Mouse (Mus musculus): ENCODE measurements around the gene Tiam1. TPM values are rescaled to one million over a fixed set of nuclear protein-coding genes. Genes with fewer than 3 reads are reported as not detected.

The Tiam1 gene
- total and polyA plus RNA-seq, 2 experiments from 2014 or later, result 20.5 to 42.4 TPM

DNA sequence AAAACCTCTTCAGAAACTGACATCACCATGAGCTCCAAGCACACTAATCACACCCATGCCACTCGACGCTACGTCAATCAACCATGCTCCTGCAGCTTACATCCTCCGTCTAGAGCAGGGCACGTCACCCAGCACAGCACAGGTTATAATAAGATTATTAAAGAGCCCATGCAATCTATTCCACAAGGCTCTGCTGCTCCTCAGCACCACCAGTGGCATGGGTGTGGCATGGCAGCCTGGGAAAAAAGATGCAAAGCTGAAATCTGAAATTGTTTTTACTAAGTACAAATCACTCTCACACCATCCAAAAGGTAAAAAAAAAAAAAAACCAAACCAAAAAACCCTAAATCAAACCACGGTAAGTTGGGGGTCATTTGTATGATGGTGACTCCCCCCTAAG lies 135.1 kb downstream of the Tiam1 start:
- H3K27ac ChIP-seq (ENCODE audit: low read depth, low read length), result no peak overlapping the region
- DNase-seq (peak; percentile 26), ATAC-seq (peak; percentile 39; the same call in 1 of the 2 replicates)
- H3K4me3 ChIP-seq (ENCODE audit: low read depth, low read length), result no peak overlapping the region
- no peak overlapping the region for H3K4me2 ChIP-seq (ENCODE audit: low read depth)
- H3K36me3 ChIP-seq (ENCODE audit: insufficient read depth), result no peaks in the 10 kb centered on the region
- H3K27me3 ChIP-seq (ENCODE audit: insufficient read depth, low read length), result no peaks in the 10 kb centered on the region
- TF ChIP-seq CTCF (IDR thresholded peaks at IDR 0.05; ENCODE audit: low read depth), result peak; percentile 44; the same call in 1 of the 2 replicates
- no peak overlapping the region for H3K9ac ChIP-seq
- H3K9me3 ChIP-seq (ENCODE audit: low read length), result no peaks in the 10 kb centered on the region
- no peaks in the 10 kb centered on the region for H3K4me1 ChIP-seq (ENCODE audit: insufficient read depth)
- WGBS, result 82% methylated on average over 6 of the region's 6 CpGs

DNA sequence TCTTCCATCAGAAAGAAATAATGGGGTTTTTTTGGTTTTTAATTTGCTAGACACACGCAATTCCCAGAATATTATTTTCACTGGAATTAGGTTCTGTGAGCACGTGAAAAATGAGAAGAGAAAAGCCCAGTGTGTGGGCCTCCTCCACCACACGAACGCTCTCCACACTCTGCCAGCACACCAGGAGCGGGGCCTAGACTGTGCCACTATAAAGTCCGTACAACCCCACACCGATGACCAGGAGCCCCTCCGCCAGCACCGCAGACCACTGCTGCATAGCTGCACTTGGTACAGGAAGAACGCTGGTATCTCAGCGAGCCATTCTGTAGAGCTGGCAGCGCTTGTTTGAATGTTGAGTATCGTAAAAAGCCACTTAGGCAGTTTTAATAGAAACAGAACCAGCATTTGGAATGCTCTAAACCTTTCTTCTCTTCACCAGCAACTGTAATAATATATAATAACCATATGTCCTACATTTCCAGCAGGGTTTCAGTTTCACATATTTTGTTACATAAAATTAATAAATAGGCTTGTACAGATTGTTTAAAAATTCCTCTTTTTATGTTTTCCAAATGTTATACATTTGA lies 136.1 kb downstream of the Tiam1 start:
- no peak for TF ChIP-seq CTCF (IDR thresholded peaks at IDR 0.05; ENCODE audit: low read depth)
- no peak overlapping the region for H3K4me2 ChIP-seq (ENCODE audit: low read depth)
- 83% methylated on average over 13 of the region's 13 CpGs for WGBS
- no peak overlapping the region for H3K9ac ChIP-seq
- no peaks in the 10 kb centered on the region for H3K4me1 ChIP-seq (ENCODE audit: insufficient read depth)
- H3K4me3 ChIP-seq (ENCODE audit: low read depth, low read length), result no peak overlapping the region
- H3K36me3 ChIP-seq (ENCODE audit: insufficient read depth), result no peaks in the 10 kb centered on the region
- no peak overlapping the region for H3K27ac ChIP-seq (ENCODE audit: low read depth, low read length)
- no peaks in the 10 kb centered on the region for H3K9me3 ChIP-seq (ENCODE audit: low read length)
- ATAC-seq, result no peak
- no peaks in the 10 kb centered on the region for H3K27me3 ChIP-seq (ENCODE audit: insufficient read depth, low read length)
- DNase-seq, result no peak

DNA sequence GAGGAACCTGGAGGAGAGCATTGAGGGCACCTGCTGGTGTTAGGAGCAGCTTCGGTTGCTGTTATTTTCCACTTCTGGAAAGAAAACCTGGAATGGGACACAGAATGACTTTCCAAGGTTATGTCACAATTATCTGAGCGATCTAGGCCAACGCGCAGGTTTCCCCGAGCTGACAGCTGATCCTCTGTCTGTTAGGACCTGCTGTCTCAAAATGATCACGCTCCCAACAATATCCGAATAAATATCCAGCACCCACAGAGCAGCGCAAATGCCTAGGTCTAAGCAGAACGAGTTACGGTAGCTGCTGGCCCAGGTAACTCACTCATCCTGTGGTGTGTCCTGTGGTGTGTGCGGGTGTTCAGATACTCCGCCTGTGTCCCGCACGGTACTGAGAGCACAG lies 140.0 kb downstream of the Tiam1 start:
- Histone ChIP-seq H3K27me3 (ENCODE audit: insufficient read depth, low read length) (no peaks in the 10 kb centered on the region), H3K9me3 (ENCODE audit: low read length) (no peaks in the 10 kb centered on the region), H3K4me2 (ENCODE audit: low read depth) (no peak overlapping the region), H3K27ac (ENCODE audit: low read depth, low read length) (no peak overlapping the region), H3K36me3 (ENCODE audit: insufficient read depth) (no peaks in the 10 kb centered on the region), H3K4me1 (ENCODE audit: insufficient read depth) (no peaks in the 10 kb centered on the region), H3K9ac (no peak overlapping the region), H3K4me3 (ENCODE audit: low read depth, low read length) (no peak overlapping the region)
- no peak for ATAC-seq
- WGBS, result 93% methylated on average over 14 of the region's 14 CpGs
- no peak for TF ChIP-seq CTCF (IDR thresholded peaks at IDR 0.05; ENCODE audit: low read depth)
- no peak for DNase-seq

DNA sequence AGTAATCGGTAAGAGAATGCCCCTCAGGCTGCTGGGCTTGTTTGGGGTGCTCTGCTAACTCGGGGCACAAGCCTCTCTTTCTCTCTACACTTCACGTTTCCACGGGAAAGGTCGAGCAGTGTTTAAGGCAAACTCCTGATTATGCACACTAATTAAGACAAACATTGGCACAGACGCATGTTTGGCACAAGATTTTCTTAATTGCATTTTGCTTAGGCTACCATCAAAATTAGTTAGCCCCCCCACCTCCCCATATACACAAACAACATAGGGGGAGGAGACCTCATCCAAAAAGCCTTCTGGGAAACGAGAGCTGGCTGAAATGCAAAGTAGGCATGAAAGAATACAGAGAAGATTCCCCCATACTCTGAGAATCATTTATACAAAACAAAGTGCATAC lies 148.4 kb downstream of the Tiam1 start:
- ATAC-seq, result no peak
- Histone ChIP-seq H3K9me3 (ENCODE audit: low read length) (no peaks in the 10 kb centered on the region), H3K4me3 (ENCODE audit: low read depth, low read length) (no peak overlapping the region), H3K36me3 (ENCODE audit: insufficient read depth) (no peaks in the 10 kb centered on the region), H3K27ac (ENCODE audit: low read depth, low read length) (no peak overlapping the region), H3K4me1 (ENCODE audit: insufficient read depth) (0 out of 2 replicates have a peak, but pooled peaks cover 2% of the 10 kb centered on the region), H3K9ac (no peak overlapping the region), H3K4me2 (ENCODE audit: low read depth) (no peak overlapping the region), H3K27me3 (ENCODE audit: insufficient read depth, low read length) (no peaks in the 10 kb centered on the region)
- WGBS, result 18% methylated on average over 7 of the region's 7 CpGs
- TF ChIP-seq CTCF (IDR thresholded peaks at IDR 0.05; ENCODE audit: low read depth), result no peak
- no peak for DNase-seq

DNA sequence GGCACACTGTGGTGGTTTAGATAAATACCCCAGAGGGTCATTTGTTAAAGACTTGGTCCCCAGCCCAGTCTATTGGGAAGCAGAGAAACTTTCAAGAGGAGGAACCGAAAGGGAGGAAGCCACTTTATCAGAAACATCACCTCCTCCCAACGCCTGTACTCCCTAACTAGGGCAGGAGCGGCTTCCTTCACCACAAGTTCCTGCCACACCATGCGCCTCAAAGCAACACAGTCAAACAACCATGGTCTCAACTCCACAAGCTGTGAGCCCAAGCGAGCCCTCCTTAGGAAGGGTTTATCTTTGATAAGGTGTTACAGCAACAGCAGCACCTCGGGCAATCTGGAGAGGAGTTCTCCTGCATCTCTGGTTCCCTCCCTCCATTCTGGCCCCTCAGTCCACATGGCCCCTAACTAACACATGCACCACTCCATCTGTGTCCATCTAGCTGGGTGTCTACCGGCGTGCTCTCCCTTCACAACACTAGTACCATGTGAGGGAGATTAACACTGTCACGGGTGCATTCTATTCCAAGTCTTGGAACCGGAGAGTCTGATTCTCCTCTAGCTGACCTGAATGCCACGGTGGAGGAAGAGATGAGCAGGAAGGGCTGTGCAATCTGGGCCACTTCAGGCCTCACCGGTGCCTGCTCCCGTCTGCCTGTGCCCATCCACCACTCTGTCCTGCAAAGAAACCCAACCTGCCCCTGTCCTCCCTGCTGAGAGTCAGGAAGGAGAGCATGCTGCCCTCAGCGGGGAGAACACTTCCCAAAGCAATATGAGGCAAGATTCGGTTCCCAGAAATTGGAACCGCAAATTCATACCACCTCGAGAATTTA lies 149.4 kb downstream of the Tiam1 start:
- WGBS, result 84% methylated on average over 17 of the region's 17 CpGs
- Histone ChIP-seq H3K9me3 (ENCODE audit: low read length) (no peaks in the 10 kb centered on the region), H3K27ac (ENCODE audit: low read depth, low read length) (no peak overlapping the region), H3K9ac (no peak overlapping the region), H3K4me1 (ENCODE audit: insufficient read depth) (0 out of 2 replicates have a peak, but pooled peaks cover 6% of the 10 kb centered on the region), H3K4me2 (ENCODE audit: low read depth) (no peak overlapping the region), H3K36me3 (ENCODE audit: insufficient read depth) (no peaks in the 10 kb centered on the region), H3K27me3 (ENCODE audit: insufficient read depth, low read length) (no peaks in the 10 kb centered on the region), H3K4me3 (ENCODE audit: low read depth, low read length) (no peak overlapping the region)
- DNase-seq (no peak), ATAC-seq (no peak)
- TF ChIP-seq CTCF (IDR thresholded peaks at IDR 0.05; ENCODE audit: low read depth), result no peak

DNA sequence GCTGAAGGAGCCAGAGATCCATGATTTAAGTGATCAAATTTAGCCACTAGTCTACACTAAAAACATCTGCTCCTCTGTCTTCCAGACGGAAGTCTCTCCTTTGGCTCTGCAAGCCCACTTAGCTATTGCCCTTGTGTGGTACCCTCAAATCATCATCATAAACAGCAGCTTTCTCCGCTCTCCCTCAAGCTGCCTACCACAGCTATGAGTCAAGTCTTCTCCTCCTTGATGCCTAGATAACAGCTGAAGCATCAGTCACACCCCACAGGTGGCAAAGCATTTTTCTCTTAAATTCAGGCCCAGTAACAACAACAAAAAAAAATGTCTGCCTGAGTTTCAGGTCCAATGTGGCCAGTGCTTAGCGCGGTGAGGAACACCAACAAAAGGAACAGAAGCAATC lies 150.1 kb downstream of the Tiam1 start:
- H3K4me3 ChIP-seq (ENCODE audit: low read depth, low read length), result no peak overlapping the region
- H3K4me2 ChIP-seq (ENCODE audit: low read depth), result no peak overlapping the region
- no peaks in the 10 kb centered on the region for H3K27me3 ChIP-seq (ENCODE audit: insufficient read depth, low read length)
- H3K9ac ChIP-seq, result no peak overlapping the region
- H3K27ac ChIP-seq (ENCODE audit: low read depth, low read length), result no peak overlapping the region
- WGBS, result 92% methylated on average over 4 of the region's 4 CpGs
- H3K4me1 ChIP-seq (ENCODE audit: insufficient read depth), result 0 out of 2 replicates have a peak, but pooled peaks cover 6% of the 10 kb centered on the region
- TF ChIP-seq CTCF (IDR thresholded peaks at IDR 0.05; ENCODE audit: low read depth), result no peak
- DNase-seq, result no peak
- no peak for ATAC-seq
- H3K9me3 ChIP-seq (ENCODE audit: low read length), result no peaks in the 10 kb centered on the region
- H3K36me3 ChIP-seq (ENCODE audit: insufficient read depth), result no peaks in the 10 kb centered on the region

DNA sequence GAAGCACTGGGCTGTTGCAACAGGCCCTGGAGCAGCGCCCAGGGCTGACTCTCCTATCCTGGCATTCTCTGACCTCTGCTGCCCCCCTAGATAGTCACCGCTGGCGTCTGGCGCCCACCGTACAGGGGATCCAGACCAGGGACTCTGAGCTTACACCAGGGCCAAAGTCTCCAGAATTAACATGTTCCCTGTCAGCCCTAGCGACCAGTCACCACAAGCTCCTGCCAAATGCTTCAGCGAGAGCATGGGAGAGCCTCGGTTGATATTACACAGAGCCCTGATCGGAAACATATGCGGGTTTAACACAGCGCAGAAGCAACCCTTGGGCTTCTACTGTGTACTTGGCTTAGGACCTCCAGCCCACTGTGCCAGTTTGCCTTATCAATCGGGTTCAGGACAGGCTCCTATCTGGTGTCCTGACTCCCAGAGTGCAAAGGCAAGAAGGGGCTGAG lies 151.8 kb downstream of the Tiam1 start:
- H3K9me3 ChIP-seq (ENCODE audit: low read length), result no peaks in the 10 kb centered on the region
- DNase-seq (no peak), ATAC-seq (no peak)
- no peak overlapping the region for H3K9ac ChIP-seq
- WGBS, result 84% methylated on average over 12 of the region's 12 CpGs
- H3K36me3 ChIP-seq (ENCODE audit: insufficient read depth), result no peaks in the 10 kb centered on the region
- 0 out of 2 replicates have a peak, but pooled peaks cover 6% of the 10 kb centered on the region for H3K4me1 ChIP-seq (ENCODE audit: insufficient read depth)
- H3K4me3 ChIP-seq (ENCODE audit: low read depth, low read length), result no peak overlapping the region
- no peaks in the 10 kb centered on the region for H3K27me3 ChIP-seq (ENCODE audit: insufficient read depth, low read length)
- no peak overlapping the region for H3K27ac ChIP-seq (ENCODE audit: low read depth, low read length)
- no peak for TF ChIP-seq CTCF (IDR thresholded peaks at IDR 0.05; ENCODE audit: low read depth)
- H3K4me2 ChIP-seq (ENCODE audit: low read depth), result no peak overlapping the region
